8 mouse cellular contexts compared by ENCODE assay signal in the genomic region with DNA sequence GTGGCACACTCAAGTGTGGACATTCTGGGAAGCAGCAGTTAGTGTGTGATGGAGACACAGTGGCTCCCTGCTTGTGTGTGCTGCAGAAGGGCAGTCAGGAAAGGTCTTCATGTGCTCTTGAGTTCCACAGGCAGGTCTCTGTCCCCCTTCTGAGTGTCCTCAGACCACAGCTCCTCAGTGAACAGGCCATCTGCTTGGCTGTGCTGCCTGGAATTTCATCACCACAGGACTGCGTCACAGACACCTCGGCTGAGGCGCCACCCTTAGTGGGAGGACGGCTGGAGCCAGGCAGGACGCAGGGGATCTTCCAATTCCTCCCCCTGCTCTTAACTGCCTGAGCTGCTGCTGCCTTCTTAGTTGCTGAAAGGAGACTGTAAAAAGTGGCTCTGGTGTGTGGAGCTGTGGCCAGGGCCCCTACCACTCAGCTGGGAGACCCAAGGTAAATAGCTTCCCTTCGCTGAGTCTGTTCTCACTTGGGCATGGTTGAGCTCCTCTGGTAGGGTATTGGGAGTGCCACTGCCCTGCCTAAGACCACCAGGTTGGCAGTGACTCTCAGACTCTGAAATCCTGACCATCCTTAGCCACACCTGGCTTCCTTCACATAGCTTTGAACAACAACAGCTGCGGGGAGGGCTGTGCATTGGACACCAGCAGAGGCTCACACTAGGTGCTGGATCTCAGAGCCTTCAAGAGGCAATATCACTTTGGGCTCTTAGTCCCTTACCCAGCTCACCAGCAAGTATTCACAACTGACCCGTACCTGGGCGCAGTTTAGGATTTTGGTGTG. TPM values are rescaled to one million over a fixed set of nuclear protein-coding genes. Genes with fewer than 3 reads are reported as not detected.
A peak's percentile ranks its signal among the peaks of the same experiment; 100 is the strongest.
DNase-seq lines count a peak whose midpoint lies in the region; ATAC-seq lines count a peak whose summit lies in the region.

No protein-coding gene starts in this region.

- no peaks in the 10 kb centered on the region for H3K9me3 ChIP-seq in kidney, embryonic 14.5 days (ENCODE audit: control insufficient read depth, low read length)
- no peaks in the 10 kb centered on the region for H3K9me3 ChIP-seq in lung, embryonic 16.5 days (ENCODE audit: control insufficient read depth, low read length)

- no peak overlapping the region for H3K4me3 ChIP-seq in kidney, embryonic 14.5 days (ENCODE audit: low read length)
- peak overlapping the region; percentile 13; the same call in 1 of the 2 replicates for H3K4me3 ChIP-seq in lung, embryonic 16.5 days (ENCODE audit: low read length)

- H3K36me3 ChIP-seq in kidney, embryonic 14.5 days (ENCODE audit: control insufficient read depth, insufficient read depth, low read length): peaks cover 22% of the 10 kb centered on the region; the same call in 1 of the 2 replicates
- H3K36me3 ChIP-seq in lung, embryonic 16.5 days (ENCODE audit: control insufficient read depth, insufficient read depth, low read length): peaks cover 8% of the 10 kb centered on the region; the same call in 1 of the 2 replicates

- H3K4me2 ChIP-seq in kidney, embryonic 14.5 days (replicated peaks; ENCODE audit: low read depth, low read length): no peak overlapping the region
- peak overlapping the region; percentile 25 for H3K4me2 ChIP-seq in lung, embryonic 16.5 days (ENCODE audit: low read depth, low read length)

- H3K9ac ChIP-seq in kidney, embryonic 14.5 days (ENCODE audit: low read depth, low read length): no peak overlapping the region
- peak overlapping the region; percentile 51 for H3K9ac ChIP-seq in lung, embryonic 16.5 days (ENCODE audit: low read length)

- H3K4me1 ChIP-seq in kidney, embryonic 14.5 days (ENCODE audit: control insufficient read depth, insufficient read depth, low read length): peaks cover 34% of the 10 kb centered on the region; the same call in 1 of the 2 replicates
- peaks cover 41% of the 10 kb centered on the region for H3K4me1 ChIP-seq in lung, embryonic 16.5 days (replicated peaks; ENCODE audit: control insufficient read depth, insufficient read depth, low read length)

- no peak for DNase-seq in kidney, adult 9 months
- peak; percentile 78 to 87 for DNase-seq in cerebellum, postnatal 10 days
- DNase-seq in heart, adult 11 months: peak; percentile 98
- DNase-seq in kidney, postnatal 14 days: peak; percentile 29
- DNase-seq in right cerebral cortex, postnatal 14 days: peak; percentile 64
- DNase-seq in retina, embryonic 14.5 days (ENCODE audit: low spot score): no peak

- no peaks in the 10 kb centered on the region for H3K27me3 ChIP-seq in kidney, embryonic 14.5 days (ENCODE audit: control insufficient read depth, insufficient read depth, low read length)
- no peaks in the 10 kb centered on the region for H3K27me3 ChIP-seq in lung, embryonic 16.5 days (ENCODE audit: control insufficient read depth, insufficient read depth, low read depth, low read length)

- peak; percentile 32; the same call in 1 of the 2 replicates for ATAC-seq in kidney, embryonic 14.5 days (ENCODE audit: low FRiP score, low TSS enrichment)
- ATAC-seq in lung, embryonic 16.5 days (ENCODE audit: low read depth): peak; percentile 91

- 46% methylated on average over 9 of the region's 9 CpGs for WGBS in kidney, embryonic 14.5 days
- 59% methylated on average over 9 of the region's 9 CpGs for WGBS in lung, embryonic 16.5 days

- no peak overlapping the region; the same call in 1 of the 2 replicates for H3K27ac ChIP-seq in kidney, embryonic 14.5 days (ENCODE audit: low read depth, low read length)
- H3K27ac ChIP-seq in lung, embryonic 16.5 days (ENCODE audit: low read length): peak overlapping the region; percentile 85

RNA-seq across cellular contexts. Expression of a gene that starts 14.3 kb away (rescaled TPM):
- 63.4 and 96.7 TPM in 2 replicates for polyA plus RNA-seq in kidney, embryonic 14.5 days (2014; fragmentation: Nextera tagmentation; extraction: Ambion mirVana)
- 89.4 and 93.0 TPM in 2 replicates for polyA plus RNA-seq in lung, embryonic 16.5 days (2015; fragmentation: Nextera tagmentation; extraction: Ambion mirVana)

RNA-seq across cellular contexts. Expression of a gene that starts 48.0 kb away (rescaled TPM):
- 0.20 TPM in 1 of 2 replicates, not detected in the other for polyA plus RNA-seq in kidney, embryonic 14.5 days (2014; fragmentation: Nextera tagmentation; extraction: Ambion mirVana)
- polyA plus RNA-seq in lung, embryonic 16.5 days (2015; fragmentation: Nextera tagmentation; extraction: Ambion mirVana): 0.29 and 0.40 TPM in 2 replicates

RNA-seq across cellular contexts. Expression of a gene that starts 52.7 kb away (rescaled TPM):
- polyA plus RNA-seq in kidney, embryonic 14.5 days (2014; fragmentation: Nextera tagmentation; extraction: Ambion mirVana): 19.7 and 21.4 TPM in 2 replicates
- 22.8 and 24.9 TPM in 2 replicates for polyA plus RNA-seq in lung, embryonic 16.5 days (2015; fragmentation: Nextera tagmentation; extraction: Ambion mirVana)

RNA-seq across cellular contexts. Expression of a gene that starts 52.7 kb away (rescaled TPM):
- polyA plus RNA-seq in kidney, embryonic 14.5 days (2014; fragmentation: Nextera tagmentation; extraction: Ambion mirVana): 63.9 and 78.8 TPM in 2 replicates
- polyA plus RNA-seq in lung, embryonic 16.5 days (2015; fragmentation: Nextera tagmentation; extraction: Ambion mirVana): 85.6 and 95.6 TPM in 2 replicates

Comparison
In these comparisons a context has a peak if more than half of its experiments do, and no peak if none do; other contexts are left out.
1. DNase-seq: peak in cerebellum, postnatal 10 days (2 of 2), heart, adult 11 months (single experiment), kidney, postnatal 14 days (single experiment) and right cerebral cortex, postnatal 14 days (single experiment); none in kidney, adult 9 months (single experiment) and retina, embryonic 14.5 days (single experiment).